Mouse (Mus musculus) midbrain, embryonic 16.5 days (tissue): ENCODE results near the gene Zfyve28. TPM values are rescaled to one million over a fixed set of nuclear protein-coding genes. Genes with fewer than 3 reads are reported as not detected.
A peak's percentile ranks its signal among the peaks of the same experiment; 100 is the strongest.

Source experiments
- ATAC-seq: fragments of 200-750 bp; cut with Nextera tagmentation; 2 replicates; pipeline ENCODE4 v1.8.0; 2017; ENCODE audit warnings: moderate TSS enrichment
- H3K27ac ChIP-seq: fragments of 300-500 bp; sonication (generic); 2 replicates; pipeline ENCODE4 v1.5.1; 2014; ENCODE audit warnings: mild to moderate bottlenecking, low read length, mixed read lengths
- H3K27me3 ChIP-seq: fragments of 300-500 bp; sonication (generic); 2 replicates; pipeline ENCODE4 v1.6.1; 2014; ENCODE audit warnings: low read depth, low read length, mixed read lengths; ENCODE audit not compliant: control insufficient read depth, insufficient read depth
- H3K36me3 ChIP-seq: fragments of 300-500 bp; sonication (generic); 2 replicates; pipeline ENCODE4 v1.6.1; 2014; ENCODE audit warnings: mild to moderate bottlenecking, low read length, moderate library complexity, mixed read lengths; ENCODE audit not compliant: control insufficient read depth, insufficient read depth
- H3K4me1 ChIP-seq: fragments of 300-500 bp; sonication (generic); 2 replicates; pipeline ENCODE4 v1.6.1; 2014; ENCODE audit warnings: mild to moderate bottlenecking, low read length, mixed read lengths; ENCODE audit not compliant: control insufficient read depth, insufficient read depth
- H3K4me2 ChIP-seq: fragments of 300-500 bp; sonication (generic); 2 replicates; pipeline ENCODE4 v1.6.1; 2014; ENCODE audit warnings: mild to moderate bottlenecking, low read length, mixed read lengths
- H3K4me3 ChIP-seq: fragments of 300-500 bp; sonication (generic); 2 replicates; pipeline ENCODE4 v1.5.1; 2014; ENCODE audit warnings: low read depth, mild to moderate bottlenecking, low read length, moderate library complexity, mixed read lengths
- H3K9ac ChIP-seq: fragments of 300-500 bp; sonication (generic); 2 replicates; pipeline ENCODE4 v1.6.1; 2014; ENCODE audit warnings: low read depth, low read length, mixed read lengths
- H3K9me3 ChIP-seq: fragments of 300-500 bp; sonication (generic); replicated peaks from 2 replicates; pipeline ENCODE4 v1.6.1; 2014; ENCODE audit warnings: mild to moderate bottlenecking, low read length, mixed read lengths; ENCODE audit not compliant: control insufficient read depth, poor library complexity, severe bottlenecking
- WGBS: fragments of 180-500 bp; shearing (Covaris S2); extraction: QIAGEN DNeasy Blood & Tissue Kit; methylation state at CpG from one replicate; pipeline ENCODE4 v1.1.7; 2014; 5-methylcytosine and 5-hydroxymethylcytosine counted together
- polyA plus RNA-seq: library from polyadenylated mRNA; unstranded; fragments of >200 nt; fragmentation: Nextera tagmentation; extraction: Ambion mirVana; gene quantifications from 2 replicates; pipeline ENCODE4 v1.2.1, GENCODE M21; 2015

Gene Zfyve28
- polyA plus RNA-seq, 1 experiment from 2014 or later: 4.0 TPM

- H3K27ac ChIP-seq: no peak overlapping the region
- no peak overlapping the region for H3K4me3 ChIP-seq
- H3K9me3 ChIP-seq: no peaks in the 10 kb centered on the region
- H3K4me1 ChIP-seq: peaks cover 2% of the 10 kb centered on the region; the same call in 1 of the 2 replicates
- ATAC-seq: no peak
- no peaks in the 10 kb centered on the region for H3K27me3 ChIP-seq
- H3K9ac ChIP-seq: no peak overlapping the region
- WGBS: 79% methylated on average over 6 of the region's 6 CpGs
- H3K4me2 ChIP-seq: no peak overlapping the region
- no peaks in the 10 kb centered on the region for H3K36me3 ChIP-seq
Observed at GRCm38 (mm10) chr5:34293363-34293762, 5.1 kb upstream of the Zfyve28 start.

GRCm38 (mm10) chr5:34289286-34289685 is 1.0 kb upstream of the Zfyve28 start:
- Histone ChIP-seq H3K4me3 (0 out of 2 replicates have a peak overlapping the region, but pooled peaks have one; percentile 58), H3K27ac (no peak overlapping the region), H3K9ac (no peak overlapping the region), H3K36me3 (no peaks in the 10 kb centered on the region), H3K27me3 (peaks cover 5% of the 10 kb centered on the region), H3K4me1 (peaks cover 15% of the 10 kb centered on the region), H3K9me3 (no peaks in the 10 kb centered on the region), H3K4me2 (peak overlapping the region; percentile 74; the same call in 1 of the 2 replicates)
- no peak for ATAC-seq
- 59% methylated on average over 2 of the region's 2 CpGs for WGBS

- Histone ChIP-seq H3K4me3 (peak overlapping the region; percentile 58), H3K9me3 (no peaks in the 10 kb centered on the region), H3K4me1 (peaks cover 15% of the 10 kb centered on the region), H3K4me2 (peak overlapping the region; percentile 74), H3K27ac (peak overlapping the region; percentile 43; the same call in 1 of the 2 replicates), H3K27me3 (peaks cover 5% of the 10 kb centered on the region), H3K36me3 (no peaks in the 10 kb centered on the region), H3K9ac (peak overlapping the region; percentile 63)
- WGBS: under 1% methylated on average over 18 of the region's 18 CpGs
- ATAC-seq: peak; percentile 12
Observed at GRCm38 (mm10) chr5:34287838-34288145, 457 bp downstream of the Zfyve28 start.

GRCm38 (mm10) chr5:34287001-34287837 is 1.0 kb downstream of the Zfyve28 start:
- Histone ChIP-seq H3K4me3 (peak overlapping the region; percentile 58), H3K4me2 (peak overlapping the region; percentile 74), H3K27ac (no peak overlapping the region), H3K4me1 (peaks cover 15% of the 10 kb centered on the region), H3K9me3 (no peaks in the 10 kb centered on the region), H3K36me3 (no peaks in the 10 kb centered on the region), H3K27me3 (peaks cover 5% of the 10 kb centered on the region), H3K9ac (peak overlapping the region; percentile 63)
- ATAC-seq: peak; percentile 22; the same call in 1 of the 2 replicates
- under 1% methylated on average over 52 of the region's 54 CpGs for WGBS

- Histone ChIP-seq H3K4me1 (peaks cover 15% of the 10 kb centered on the region), H3K4me2 (peak overlapping the region; percentile 74), H3K4me3 (peak overlapping the region; percentile 58), H3K9me3 (no peaks in the 10 kb centered on the region), H3K9ac (peak overlapping the region; percentile 63; the same call in 1 of the 2 replicates), H3K27me3 (peaks cover 5% of the 10 kb centered on the region), H3K27ac (no peak overlapping the region), H3K36me3 (no peaks in the 10 kb centered on the region)
- WGBS: under 1% methylated on average over 11 of the region's 11 CpGs
- no peak for ATAC-seq
Observed at GRCm38 (mm10) chr5:34286516-34286915, 1.7 kb downstream of the Zfyve28 start.

GRCm38 (mm10) chr5:34285285-34285684 is 3.0 kb downstream of the Zfyve28 start:
- no peaks in the 10 kb centered on the region for H3K36me3 ChIP-seq
- H3K4me2 ChIP-seq: no peak overlapping the region
- no peak for ATAC-seq
- no peaks in the 10 kb centered on the region for H3K9me3 ChIP-seq
- H3K27ac ChIP-seq: no peak overlapping the region
- peaks cover 15% of the 10 kb centered on the region for H3K4me1 ChIP-seq
- H3K4me3 ChIP-seq: no peak overlapping the region
- 95% methylated on average over 2 of the region's 2 CpGs for WGBS
- H3K27me3 ChIP-seq: peaks cover 5% of the 10 kb centered on the region
- no peak overlapping the region for H3K9ac ChIP-seq

GRCm38 (mm10) chr5:34284156-34284750 is 4.0 kb downstream of the Zfyve28 start:
- no peak overlapping the region for H3K4me2 ChIP-seq
- no peak overlapping the region for H3K9ac ChIP-seq
- no peak overlapping the region for H3K27ac ChIP-seq
- 60% methylated on average over 3 of the region's 3 CpGs for WGBS
- no peaks in the 10 kb centered on the region for H3K9me3 ChIP-seq
- H3K36me3 ChIP-seq: no peaks in the 10 kb centered on the region
- peaks cover 5% of the 10 kb centered on the region for H3K27me3 ChIP-seq
- peaks cover 15% of the 10 kb centered on the region for H3K4me1 ChIP-seq
- ATAC-seq: no peak
- no peak overlapping the region for H3K4me3 ChIP-seq

- 92% methylated on average over 5 of the region's 5 CpGs for WGBS
Observed at GRCm38 (mm10) chr5:34283355-34283754, 4.9 kb downstream of the Zfyve28 start.

GRCm38 (mm10) chr5:34280976-34281375 is 7.3 kb downstream of the Zfyve28 start:
- no peaks in the 10 kb centered on the region for H3K36me3 ChIP-seq
- H3K27ac ChIP-seq: no peak overlapping the region
- no peaks in the 10 kb centered on the region for H3K4me1 ChIP-seq
- no peak for ATAC-seq
- H3K9me3 ChIP-seq: no peaks in the 10 kb centered on the region
- no peak overlapping the region for H3K9ac ChIP-seq
- peaks cover 5% of the 10 kb centered on the region for H3K27me3 ChIP-seq
- no peak overlapping the region for H3K4me2 ChIP-seq
- 85% methylated on average over 7 of the region's 7 CpGs for whole genome bisulfite sequencing
- no peak overlapping the region for H3K4me3 ChIP-seq

More at GRCm38 (mm10) chr5:34283355-34283754, 4.9 kb downstream of the Zfyve28 start:
- ATAC-seq: no peak
- Histone ChIP-seq H3K4me3 (no peak overlapping the region), H3K4me2 (no peak overlapping the region), H3K27me3 (peaks cover 5% of the 10 kb centered on the region), H3K36me3 (no peaks in the 10 kb centered on the region), H3K27ac (no peak overlapping the region), H3K9me3 (no peaks in the 10 kb centered on the region), H3K9ac (no peak overlapping the region), H3K4me1 (peaks cover 13% of the 10 kb centered on the region)
